Comparison of ENCODE assay signal across 8 mouse cellular contexts in the genomic region with DNA sequence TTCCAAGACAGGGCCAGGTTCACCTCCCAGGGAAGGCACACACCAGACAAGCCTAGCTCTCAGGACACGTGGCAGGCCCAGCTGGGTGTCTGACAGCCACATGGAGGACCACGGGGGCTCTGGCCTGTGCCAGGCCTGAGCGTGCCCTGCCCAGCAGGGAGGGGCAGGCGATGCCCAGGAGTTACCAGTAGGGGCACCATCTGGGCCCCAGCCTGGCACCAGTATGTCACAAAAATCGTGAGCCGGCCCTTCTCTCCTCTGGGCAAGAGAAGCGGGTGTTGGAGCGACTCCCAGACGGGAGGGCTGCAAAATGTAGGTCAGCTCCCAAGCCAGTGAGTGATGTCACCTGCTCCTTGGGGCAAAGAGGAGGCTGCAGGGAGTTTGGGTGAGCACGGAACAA. TPM values are rescaled to one million over a fixed set of nuclear protein-coding genes. Genes with fewer than 3 reads are reported as not detected.
DNase-seq lines count a peak whose midpoint lies in the region; ATAC-seq and TF ChIP-seq lines count a peak whose summit lies in the region.
"Had no signal": no experiment of that assay in that cellular context is flagged by ENCODE, and none has a peak within 500 bp of the region (broad histone marks: within the 10 kb centered on the region; RNA-seq: fewer than 3 reads in every experiment).

No protein-coding gene starts in this region.

- H3K36me3 ChIP-seq in C2C12 (ENCODE audit: control insufficient read depth, insufficient read depth) = no peaks in the 10 kb centered on the region
- no peaks in the 10 kb centered on the region for H3K36me3 ChIP-seq in heart, embryonic 11.5 days (ENCODE audit: control insufficient read depth, insufficient read depth, low read length)
- H3K36me3 ChIP-seq: midbrain, embryonic 12.5 days had no signal

- whole genome bisulfite sequencing in heart, embryonic 11.5 days (ENCODE audit: insufficient replicate concordance) = 64% methylated on average over 10 of the region's 10 CpGs

- peak; percentile 37 for TF ChIP-seq CTCF in C2C12 (IDR thresholded peaks at IDR 0.05; ENCODE audit: control insufficient read depth, insufficient read depth, insufficient read length)

- H3K4me1 ChIP-seq in heart, embryonic 11.5 days (ENCODE audit: control insufficient read depth, insufficient read depth, low read length) = 0 out of 2 replicates have a peak, but pooled peaks cover 4% of the 10 kb centered on the region

- H3K4me3 ChIP-seq in C2C12 (ENCODE audit: insufficient read depth, poor library complexity, severe bottlenecking) = no peak overlapping the region
- no peak overlapping the region for H3K4me3 ChIP-seq in heart, embryonic 11.5 days (ENCODE audit: low read depth, low read length)
- H3K4me3 ChIP-seq: midbrain, embryonic 12.5 days had no signal

- DNase-seq in adrenal gland, adult 18-20 months (ENCODE audit: low spot score in 2 of 2) = peak; percentile 49 to 60
- peak; percentile 34 to 80 for DNase-seq in left cerebral cortex, adult 8-10 months (ENCODE audit: low spot score in 2 of 2)
- peak; percentile 64 for DNase-seq in right cerebral cortex, postnatal 4 days

- H3K27me3 ChIP-seq in C2C12 (ENCODE audit: control insufficient read depth, insufficient read depth, insufficient read length) = peaks cover 14% of the 10 kb centered on the region
- no peaks in the 10 kb centered on the region for H3K27me3 ChIP-seq in heart, embryonic 11.5 days (ENCODE audit: control insufficient read depth, insufficient read depth, low read length)
- H3K27me3 ChIP-seq: midbrain, embryonic 12.5 days had no signal

- H3K9ac ChIP-seq in heart, embryonic 11.5 days (ENCODE audit: low read depth, low read length) = no peak overlapping the region
- H3K9ac ChIP-seq: midbrain, embryonic 12.5 days had no signal

- H3K9me3 ChIP-seq in heart, embryonic 11.5 days (replicated peaks; ENCODE audit: control insufficient read depth, low read length) = no peaks in the 10 kb centered on the region
- H3K9me3 ChIP-seq: midbrain, embryonic 12.5 days had no signal

- H3ac ChIP-seq in C2C12 (ENCODE audit: control insufficient read depth, insufficient read length, low read depth) = no peak overlapping the region

- H3K79me3 ChIP-seq in C2C12 (ENCODE audit: low read depth) = no peaks in the 10 kb centered on the region

- H3K79me2 ChIP-seq in C2C12 (ENCODE audit: control insufficient read depth, insufficient read depth) = no peaks in the 10 kb centered on the region

- no peak overlapping the region for H3K4me2 ChIP-seq in heart, embryonic 11.5 days
- H3K4me2 ChIP-seq: midbrain, embryonic 12.5 days had no signal

- ATAC-seq in erythroblast, adult 5-6 weeks (replicated peaks; ENCODE audit: low FRiP score, poor library complexity, severe bottlenecking) = 0 out of 2 replicates have a peak, but pooled peaks have one; percentile 26
- 0 out of 2 replicates have a peak, but pooled peaks have one; percentile 18 for ATAC-seq in heart, embryonic 11.5 days (replicated peaks; ENCODE audit: insufficient number of reproducible peaks, low FRiP score, low TSS enrichment)
- no peak for ATAC-seq in megakaryocyte, adult 5-6 weeks (ENCODE audit: poor library complexity, severe bottlenecking)

- H3K27ac ChIP-seq in heart, embryonic 11.5 days (ENCODE audit: low read depth, low read length) = no peak overlapping the region
- H3K27ac ChIP-seq: midbrain, embryonic 12.5 days had no signal

TF ChIP-seq in C2C12, 6 proteins besides CTCF, POLR2A, EP300 and RAD21:
- no peak for TF ChIP-seq FOSL1 (IDR thresholded peaks at IDR 0.05; ENCODE audit: insufficient read depth, low read length, poor library complexity, severe bottlenecking)
- no peak for TF ChIP-seq MYOG (IDR thresholded peaks at IDR 0.05; ENCODE audit: control insufficient read depth, extremely low read depth, insufficient read length)
- no peak for TF ChIP-seq MYOD1 (IDR thresholded peaks at IDR 0.05; ENCODE audit: control insufficient read depth, insufficient read length, low read depth)
- TF ChIP-seq USF1 (IDR thresholded peaks at IDR 0.05; ENCODE audit: low read depth) = no peak
- TF ChIP-seq CEBPB (IDR thresholded peaks at IDR 0.05; ENCODE audit: low read depth) = no peak
- no peak for TF ChIP-seq MAX (IDR thresholded peaks at IDR 0.05)
TF ChIP-seq in C2C12: peak in this region for 0.

RNA-seq across cellular contexts. Expression of a gene that starts 34.9 kb away (rescaled TPM):
- 0.40 TPM for polyA plus RNA-seq in C2C12 (2012; fragmentation: generic; extraction: Trizol)
- total RNA-seq in adrenal gland, adult 18-20 months (2021) = 10 to 100 TPM; 35.6 to 63.7 TPM
- 2.3 and 8.8 TPM in 2 replicates for total RNA-seq in erythroblast, adult 5-6 weeks (2015; ENCODE audit: low replicate concordance)
- 0.94 and 2.0 TPM in 2 replicates for total RNA-seq in erythroblast, adult 5-6 weeks (2017; ENCODE audit: low replicate concordance)
- polyA plus RNA-seq in heart, embryonic 11.5 days (2014; fragmentation: Nextera tagmentation; extraction: Ambion mirVana) = 0.23 TPM in 1 of 2 replicates, not detected in the other
- 10 to 100 TPM; 71.9 to 82.7 (median 78.9) TPM for total RNA-seq in left cerebral cortex, adult 8-10 months (2022)
- 22.2 and 24.6 TPM in 2 replicates for total RNA-seq in megakaryocyte, adult 5-6 weeks (2015)
- total RNA-seq in megakaryocyte, adult 5-6 weeks (2017) = 8.4 and 22.8 TPM in 2 replicates
